Mouse (Mus musculus) heart, embryonic 10.5 days (tissue): ENCODE measurements around the gene Kitl. TPM values are rescaled to one million over a fixed set of nuclear protein-coding genes. Genes with fewer than 3 reads are reported as not detected.

Experiments
- DNase-seq: peaks from one replicate; pipeline ENCODE4 v3.0.0-alpha.2; 2017; ENCODE audit warnings: low spot score
- H3K27ac ChIP-seq: fragments of 300-500 bp; sonication (generic); 2 replicates; pipeline ENCODE4 v1.5.1; 2016; ENCODE audit warnings: mild to moderate bottlenecking
- H3K27me3 ChIP-seq: fragments of 300-500 bp; sonication (generic); 2 replicates; pipeline ENCODE4 v1.6.1; 2016; ENCODE audit warnings: mild to moderate bottlenecking; ENCODE audit not compliant: poor library complexity, insufficient read depth, severe bottlenecking
- H3K36me3 ChIP-seq: fragments of 300-500 bp; sonication (generic); 2 replicates; pipeline ENCODE4 v1.6.1; 2016; ENCODE audit warnings: mild to moderate bottlenecking, moderate library complexity
- H3K4me1 ChIP-seq: fragments of 300-500 bp; sonication (generic); 2 replicates; pipeline ENCODE4 v1.6.1; 2016; ENCODE audit warnings: mild to moderate bottlenecking
- H3K4me3 ChIP-seq: fragments of 300-500 bp; sonication (generic); 2 replicates; pipeline ENCODE4 v1.5.1; 2016; ENCODE audit warnings: mild to moderate bottlenecking, moderate library complexity
- H3K9me3 ChIP-seq: fragments of 300-500 bp; sonication (generic); 2 replicates; pipeline ENCODE4 v1.6.1; 2016; ENCODE audit warnings: mild to moderate bottlenecking, moderate library complexity
- WGBS: fragments of 180-500 bp; shearing (Covaris S2); methylation state at CpG from one replicate; pipeline ENCODE4 v1.1.7; 2016; 5-methylcytosine and 5-hydroxymethylcytosine counted together
- polyA plus RNA-seq: library from polyadenylated mRNA; unstranded; fragments of >200 nt; fragmentation: Nextera tagmentation; extraction: Ambion mirVana; gene quantifications from 2 replicates; pipeline ENCODE4 v1.2.1, GENCODE M21; 2016

Gene Kitl
- polyA plus RNA-seq, 1 experiment from 2014 or later = 22.2 TPM

DNA sequence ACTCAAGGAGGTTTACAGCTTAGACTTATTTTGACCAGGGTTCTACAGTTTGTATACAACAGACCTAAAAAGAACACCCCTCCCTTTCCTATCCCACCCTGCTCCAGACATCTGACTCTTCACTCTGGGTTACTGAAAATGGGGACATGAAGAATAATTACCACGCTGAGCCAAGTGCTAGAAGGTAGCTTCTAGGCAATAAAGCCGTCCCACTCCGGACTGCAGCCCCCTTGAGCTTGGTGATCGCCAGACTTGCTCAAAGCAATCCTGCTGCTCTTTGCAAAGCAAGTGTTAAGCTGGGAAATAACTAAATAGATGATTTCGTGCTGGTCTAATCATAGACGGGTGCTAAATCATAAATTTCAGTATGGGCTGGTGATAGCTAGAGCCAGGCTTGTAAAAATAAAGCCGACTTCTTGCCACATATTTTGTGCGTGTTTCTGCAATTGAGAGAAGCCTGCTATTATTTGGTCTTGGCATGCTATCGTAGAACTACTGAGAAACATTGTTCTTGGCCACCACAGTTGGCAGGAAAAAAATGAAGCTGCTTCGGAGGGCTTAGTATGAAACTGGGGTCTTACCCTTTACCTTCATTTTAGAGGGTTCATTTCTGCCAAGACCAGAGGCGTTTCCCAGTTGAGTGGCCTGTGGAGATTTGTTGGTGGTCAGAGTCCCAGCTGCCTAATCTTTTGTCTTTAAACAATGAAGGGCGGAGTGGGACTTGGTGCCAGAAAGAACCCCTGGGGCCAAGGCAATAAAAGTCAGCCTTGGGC lies 50.3 kb downstream of the Kitl start:
- Histone ChIP-seq H3K27me3 (no peaks in the 10 kb centered on the region), H3K4me3 (no peak overlapping the region), H3K27ac (no peak overlapping the region), H3K9me3 (no peaks in the 10 kb centered on the region), H3K36me3 (no peaks in the 10 kb centered on the region), H3K4me1 (no peaks in the 10 kb centered on the region)
- 71% methylated on average over 12 of the region's 12 CpGs for WGBS
- no peak for DNase-seq

DNA sequence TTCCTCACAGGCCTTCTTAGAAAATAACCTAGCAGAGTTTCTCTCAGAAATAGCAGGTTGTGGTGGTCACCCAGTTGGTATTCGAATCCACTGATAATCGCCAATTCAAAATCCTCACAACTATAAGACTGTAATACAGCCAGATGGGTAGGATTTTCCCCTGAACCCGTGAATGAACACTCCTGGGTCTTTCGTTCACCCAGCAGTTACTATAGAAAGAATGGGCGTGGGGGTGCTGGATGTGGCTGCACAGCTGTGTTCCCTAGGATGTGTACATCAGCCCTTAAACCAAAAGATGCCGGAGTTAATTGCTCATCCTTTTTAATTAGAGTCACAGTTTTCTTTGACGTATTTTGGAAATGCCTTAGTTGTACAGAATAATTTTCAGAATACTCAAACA lies 50.9 kb downstream of the Kitl start:
- 76% methylated on average over 7 of the region's 7 CpGs for WGBS

DNA sequence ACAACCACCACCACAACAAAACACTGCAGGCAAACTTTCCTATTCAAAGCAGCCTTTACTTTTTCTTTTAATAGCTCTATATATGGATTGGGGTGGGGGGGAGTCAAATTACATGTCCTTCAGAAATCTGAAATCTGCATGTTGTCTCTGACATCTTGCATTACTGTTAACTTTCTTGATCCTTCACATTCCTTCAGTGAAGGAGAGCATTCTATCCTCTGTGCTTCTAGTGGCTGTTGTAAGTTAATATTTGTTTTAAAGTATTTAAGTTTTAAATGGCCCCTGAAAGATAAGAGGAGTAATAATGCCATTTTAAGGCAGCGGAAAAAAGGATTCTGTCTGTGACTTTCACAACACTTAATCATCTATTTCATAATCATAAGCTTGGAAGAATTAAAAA lies 57.2 kb downstream of the Kitl start:
- no peaks in the 10 kb centered on the region for H3K4me1 ChIP-seq
- H3K27ac ChIP-seq = no peak overlapping the region
- DNase-seq = no peak
- 95% methylated on average over 1 of the region's 1 CpGs for WGBS
- no peak overlapping the region for H3K4me3 ChIP-seq
- no peaks in the 10 kb centered on the region for H3K27me3 ChIP-seq
- no peaks in the 10 kb centered on the region for H3K9me3 ChIP-seq
- H3K36me3 ChIP-seq = no peaks in the 10 kb centered on the region

More for the DNA sequence above, 50.9 kb downstream of the Kitl start:
- Histone ChIP-seq H3K27me3 (no peaks in the 10 kb centered on the region), H3K4me3 (no peak overlapping the region), H3K9me3 (no peaks in the 10 kb centered on the region), H3K4me1 (no peaks in the 10 kb centered on the region), H3K27ac (no peak overlapping the region), H3K36me3 (no peaks in the 10 kb centered on the region)
- no peak for DNase-seq

DNA sequence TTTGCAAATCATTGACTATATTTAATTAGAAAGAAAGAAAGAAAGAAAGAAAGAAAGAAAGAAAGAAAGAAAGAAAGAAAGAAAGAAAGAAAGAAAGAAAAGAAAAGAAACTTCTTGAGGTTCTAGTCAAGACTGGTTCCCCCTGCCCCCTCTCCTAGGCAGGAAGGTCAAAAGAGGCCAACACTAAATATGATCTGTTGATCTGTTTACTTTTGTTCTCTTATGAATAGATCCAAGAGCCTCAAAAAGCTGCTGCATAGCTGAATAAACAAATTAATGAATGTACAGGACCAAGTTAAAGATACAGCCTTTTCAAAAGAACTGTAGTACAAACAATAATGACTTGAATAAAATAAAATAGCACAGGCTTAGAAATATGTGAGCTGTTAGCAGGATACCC lies 57.7 kb downstream of the Kitl start:
- Histone ChIP-seq H3K27me3 (no peaks in the 10 kb centered on the region), H3K36me3 (no peaks in the 10 kb centered on the region), H3K27ac (no peak overlapping the region), H3K9me3 (no peaks in the 10 kb centered on the region), H3K4me1 (no peaks in the 10 kb centered on the region), H3K4me3 (no peak overlapping the region)
- DNase-seq = no peak

DNA sequence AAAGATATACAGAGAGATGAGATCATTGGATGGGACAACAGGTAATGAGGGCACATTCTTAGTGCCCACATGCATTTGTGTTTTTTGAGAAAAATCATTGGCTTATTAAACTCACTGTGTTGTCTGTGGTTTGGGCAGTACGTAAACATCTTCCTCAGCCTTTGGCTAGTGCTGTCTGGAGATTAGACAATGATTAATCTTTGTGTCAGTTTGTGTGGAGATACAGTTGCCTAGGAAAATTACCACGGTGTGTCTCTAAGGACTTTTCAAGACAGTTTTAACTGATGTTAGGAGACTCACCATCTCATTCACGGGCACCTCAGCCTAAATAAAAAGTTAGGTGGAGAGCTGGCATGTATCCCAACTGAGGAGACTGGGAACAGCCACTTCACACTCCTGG lies 85.7 kb downstream of the Kitl start:
- 55% methylated on average over 3 of the region's 3 CpGs for WGBS
- H3K9me3 ChIP-seq = no peaks in the 10 kb centered on the region
- H3K36me3 ChIP-seq = no peaks in the 10 kb centered on the region
- H3K4me3 ChIP-seq = no peak overlapping the region
- no peak for DNase-seq
- no peak overlapping the region for H3K27ac ChIP-seq
- no peaks in the 10 kb centered on the region for H3K27me3 ChIP-seq
- peaks cover 5% of the 10 kb centered on the region; the same call in 1 of the 2 replicates for H3K4me1 ChIP-seq

DNA sequence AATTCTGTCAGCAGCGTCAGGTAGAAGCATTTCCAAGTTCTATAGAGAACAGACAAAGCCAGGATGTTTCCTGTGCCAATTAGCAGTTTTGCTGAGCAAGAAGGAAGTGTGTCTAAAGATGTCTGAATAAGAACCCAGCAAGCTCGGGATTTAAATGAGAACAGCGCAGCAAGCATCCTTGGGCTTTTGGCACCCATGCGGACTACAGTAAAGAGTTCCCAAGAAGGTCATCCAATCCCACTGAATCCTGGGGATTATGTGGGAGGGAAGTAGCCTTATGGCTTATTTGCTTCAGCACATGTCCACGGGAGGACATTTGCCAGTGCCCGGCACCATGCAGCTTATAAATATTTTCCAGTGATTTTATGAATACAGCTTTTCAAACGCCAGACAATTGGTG lies 95.8 kb downstream of the Kitl start:
- H3K4me3 ChIP-seq = no peak overlapping the region
- no peaks in the 10 kb centered on the region for H3K9me3 ChIP-seq
- WGBS = 53% methylated on average over 7 of the region's 7 CpGs
- no peak overlapping the region for H3K27ac ChIP-seq
- no peaks in the 10 kb centered on the region; the same call in 1 of the 2 replicates for H3K4me1 ChIP-seq
- no peak for DNase-seq
- no peaks in the 10 kb centered on the region for H3K27me3 ChIP-seq
- H3K36me3 ChIP-seq = no peaks in the 10 kb centered on the region

GRCm38 (mm10) chr10:100115570-100115969 lies 100.1 kb downstream of the Kitl start:
- 89% methylated on average over 2 of the region's 2 CpGs for WGBS
- no peaks in the 10 kb centered on the region for H3K9me3 ChIP-seq
- no peaks in the 10 kb centered on the region for H3K36me3 ChIP-seq
- H3K4me3 ChIP-seq = no peak overlapping the region
- no peaks in the 10 kb centered on the region for H3K27me3 ChIP-seq
- no peak for DNase-seq
- H3K4me1 ChIP-seq = no peaks in the 10 kb centered on the region
- H3K27ac ChIP-seq = no peak overlapping the region

DNA sequence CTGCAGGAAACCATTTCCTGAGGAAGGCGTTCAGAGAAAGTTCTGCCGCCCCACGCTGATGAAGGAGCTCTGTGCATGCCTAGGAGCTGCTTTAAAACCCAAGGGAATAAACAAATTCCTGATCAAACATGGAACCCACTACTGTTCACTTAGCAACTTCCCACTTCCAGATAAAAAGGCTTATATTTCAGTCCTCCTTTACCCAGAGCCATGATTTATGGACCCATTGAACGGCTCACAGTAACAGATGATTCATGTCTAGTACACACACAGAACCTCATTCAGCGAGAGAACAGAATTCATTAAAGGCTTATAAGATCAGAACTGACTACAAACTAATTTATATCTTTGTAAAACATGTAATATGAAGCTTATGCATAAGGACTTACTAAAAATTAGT lies 109.0 kb downstream of the Kitl start:
- H3K36me3 ChIP-seq = no peaks in the 10 kb centered on the region
- H3K9me3 ChIP-seq = no peaks in the 10 kb centered on the region
- no peaks in the 10 kb centered on the region for H3K27me3 ChIP-seq
- WGBS = 85% methylated on average over 5 of the region's 5 CpGs
- H3K4me3 ChIP-seq = no peak overlapping the region
- H3K4me1 ChIP-seq = peaks cover 5% of the 10 kb centered on the region; the same call in 1 of the 2 replicates
- no peak overlapping the region for H3K27ac ChIP-seq
- DNase-seq = no peak

DNA sequence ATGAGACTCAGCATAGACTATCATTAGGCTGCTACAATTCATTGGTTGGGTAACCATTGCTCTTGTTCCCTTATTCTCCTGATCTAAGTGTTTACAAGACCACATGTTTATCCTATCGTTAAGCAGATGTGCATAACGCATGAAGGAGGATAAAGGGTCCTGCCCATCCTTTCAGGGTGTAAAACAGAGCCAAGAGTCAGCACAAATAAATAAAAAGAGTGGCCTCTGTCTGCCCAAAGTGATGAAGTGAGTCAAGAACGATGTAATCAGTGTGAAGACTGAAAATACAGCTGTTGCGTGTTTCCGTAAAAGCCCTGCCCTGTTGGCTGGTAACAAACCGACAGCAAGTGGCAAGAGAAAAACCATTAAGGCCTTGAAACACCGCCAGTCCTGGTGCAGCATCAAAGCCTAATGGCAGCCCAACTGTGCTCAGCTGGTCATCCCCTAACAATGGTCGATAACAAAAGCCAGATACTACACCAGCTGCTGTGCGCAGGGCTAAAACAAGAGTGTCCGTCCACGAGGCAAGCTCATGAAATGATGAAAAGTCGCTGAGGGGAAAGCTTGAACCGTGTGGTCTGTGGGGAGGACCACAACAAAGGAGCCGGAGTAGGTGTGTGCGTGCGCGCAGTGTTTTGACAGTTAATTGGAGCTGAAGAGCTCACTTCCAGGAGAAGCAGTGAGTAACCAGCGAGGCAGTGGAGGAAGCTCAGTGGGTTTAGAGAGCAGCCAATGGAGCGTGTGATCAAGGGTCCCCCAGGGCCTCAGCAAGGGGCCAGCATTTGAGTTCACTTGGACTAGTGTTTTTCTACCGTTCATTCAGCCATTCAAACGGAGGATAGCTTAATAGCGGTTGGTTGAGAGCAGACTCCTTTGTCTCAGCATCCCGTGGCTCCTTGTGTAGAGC lies 112.7 kb downstream of the Kitl start:
- WGBS = 75% methylated on average over 23 of the region's 23 CpGs
- no peaks in the 10 kb centered on the region for H3K27me3 ChIP-seq
- no peaks in the 10 kb centered on the region for H3K36me3 ChIP-seq
- DNase-seq = no peak
- no peaks in the 10 kb centered on the region for H3K9me3 ChIP-seq
- H3K4me1 ChIP-seq = peaks cover 5% of the 10 kb centered on the region; the same call in 1 of the 2 replicates
- H3K27ac ChIP-seq = no peak overlapping the region
- H3K4me3 ChIP-seq = no peak overlapping the region

DNA sequence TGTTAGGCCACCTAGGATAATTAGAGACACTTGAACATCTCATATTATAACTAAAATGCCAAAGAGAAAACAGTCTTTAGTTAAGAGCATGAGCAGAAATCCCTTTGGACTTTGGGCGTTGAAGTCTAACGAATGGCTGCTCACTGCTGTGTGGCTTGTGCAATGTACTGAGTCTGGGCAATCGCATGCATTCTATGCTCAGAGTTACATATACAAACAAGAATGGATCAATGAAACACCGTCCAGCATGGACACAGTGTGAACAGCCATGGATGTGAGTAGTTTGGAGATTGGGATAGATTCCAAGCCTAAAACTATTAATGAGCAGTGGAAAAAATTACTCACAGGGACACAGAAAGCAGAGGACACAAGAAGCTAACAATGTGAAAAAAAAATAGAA lies 116.2 kb downstream of the Kitl start:
- no peak for DNase-seq
- Histone ChIP-seq H3K36me3 (no peaks in the 10 kb centered on the region), H3K9me3 (no peaks in the 10 kb centered on the region), H3K4me1 (0 out of 2 replicates have a peak, but pooled peaks cover 5% of the 10 kb centered on the region), H3K27ac (no peak overlapping the region), H3K27me3 (no peaks in the 10 kb centered on the region), H3K4me3 (no peak overlapping the region)
- WGBS = 89% methylated on average over 4 of the region's 4 CpGs

DNA sequence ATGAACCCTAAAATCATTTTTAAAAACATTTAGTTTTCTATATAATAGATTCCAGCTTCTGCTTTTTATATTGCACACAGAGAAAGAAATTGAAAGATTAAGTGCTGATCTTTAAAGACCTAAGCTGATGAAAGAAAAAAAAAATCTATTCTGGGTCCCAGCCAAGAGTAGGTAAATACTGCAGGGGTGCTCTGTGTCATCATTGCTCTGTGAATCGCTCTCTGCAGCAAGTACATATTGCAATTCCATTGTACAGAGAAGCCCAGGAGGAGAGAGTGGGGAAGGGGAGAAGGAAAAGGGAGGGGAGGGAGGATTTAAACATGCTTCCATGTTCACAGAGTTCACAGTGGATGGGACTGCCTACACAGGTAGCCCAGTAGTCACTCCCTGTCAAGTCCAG lies 116.9 kb downstream of the Kitl start:
- no peak overlapping the region for H3K27ac ChIP-seq
- H3K27me3 ChIP-seq = no peaks in the 10 kb centered on the region
- DNase-seq = no peak
- H3K4me1 ChIP-seq = 0 out of 2 replicates have a peak, but pooled peaks cover 5% of the 10 kb centered on the region
- no peak overlapping the region for H3K4me3 ChIP-seq
- H3K9me3 ChIP-seq = no peaks in the 10 kb centered on the region
- H3K36me3 ChIP-seq = no peaks in the 10 kb centered on the region
- 90% methylated on average over 1 of the region's 1 CpGs for WGBS

DNA sequence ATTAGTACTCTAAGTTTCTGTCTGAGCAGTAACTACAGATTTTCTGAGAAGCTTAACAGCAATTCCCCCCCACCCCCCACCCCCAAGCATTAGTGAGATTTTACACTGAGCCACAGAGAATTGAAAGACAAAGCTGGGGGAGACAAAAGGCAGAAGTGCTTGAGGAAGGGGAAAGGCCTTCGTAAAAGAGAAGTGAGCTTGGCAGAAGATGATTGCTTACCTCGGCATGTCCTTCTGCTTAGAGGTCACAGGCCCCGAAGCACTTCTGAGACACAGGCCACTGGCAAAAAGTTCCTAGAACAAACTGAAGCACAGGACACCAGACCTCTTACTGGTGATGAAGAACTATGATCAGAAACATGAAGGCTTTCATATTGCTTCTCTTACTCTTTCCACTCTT lies 123.1 kb downstream of the Kitl start:
- WGBS = 47% methylated on average over 3 of the region's 3 CpGs
- Histone ChIP-seq H3K4me3 (no peak overlapping the region), H3K36me3 (no peaks in the 10 kb centered on the region), H3K9me3 (no peaks in the 10 kb centered on the region), H3K4me1 (no peaks in the 10 kb centered on the region), H3K27me3 (no peaks in the 10 kb centered on the region), H3K27ac (no peak overlapping the region)
- DNase-seq = no peak

DNA sequence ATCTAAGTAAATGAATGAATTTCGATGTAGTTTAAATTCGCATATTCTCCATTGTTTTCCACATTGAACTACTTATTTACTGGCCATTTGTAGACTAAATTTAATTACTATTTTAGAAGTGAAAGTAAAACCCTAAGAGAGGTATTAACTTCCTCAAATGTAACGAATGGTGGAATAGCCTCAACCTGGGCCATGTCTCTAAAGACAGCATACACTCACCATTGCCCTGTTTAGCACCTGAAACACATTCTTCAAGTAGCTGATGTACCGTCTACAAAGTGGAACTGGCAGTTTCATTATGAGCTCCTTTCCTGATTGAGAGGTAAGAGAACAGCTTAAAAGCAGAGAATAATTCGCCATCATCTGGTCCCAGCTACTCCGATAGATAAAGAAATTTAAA lies 132.7 kb downstream of the Kitl start:
- no peaks in the 10 kb centered on the region for H3K36me3 ChIP-seq
- no peak for DNase-seq
- no peak overlapping the region for H3K4me3 ChIP-seq
- 88% methylated on average over 6 of the region's 6 CpGs for WGBS
- H3K4me1 ChIP-seq = 0 out of 2 replicates have a peak, but pooled peaks cover 4% of the 10 kb centered on the region
- H3K9me3 ChIP-seq = no peaks in the 10 kb centered on the region
- no peak overlapping the region for H3K27ac ChIP-seq
- H3K27me3 ChIP-seq = no peaks in the 10 kb centered on the region
